Mouse (Mus musculus): ENCODE results near the gene Zfand5. TPM values are rescaled to one million over a fixed set of nuclear protein-coding genes. Genes with fewer than 3 reads are reported as not detected.
"Not testable (repeated sequence)": the region's sequence is repeated elsewhere in the genome, so short reads cannot be mapped to it uniquely, and the experiment has no call there.

Zfand5 gene
- 6.3 and 12.0 TPM in 2 replicates for polyA plus RNA-seq (2012; rRNA removed)

DNA sequence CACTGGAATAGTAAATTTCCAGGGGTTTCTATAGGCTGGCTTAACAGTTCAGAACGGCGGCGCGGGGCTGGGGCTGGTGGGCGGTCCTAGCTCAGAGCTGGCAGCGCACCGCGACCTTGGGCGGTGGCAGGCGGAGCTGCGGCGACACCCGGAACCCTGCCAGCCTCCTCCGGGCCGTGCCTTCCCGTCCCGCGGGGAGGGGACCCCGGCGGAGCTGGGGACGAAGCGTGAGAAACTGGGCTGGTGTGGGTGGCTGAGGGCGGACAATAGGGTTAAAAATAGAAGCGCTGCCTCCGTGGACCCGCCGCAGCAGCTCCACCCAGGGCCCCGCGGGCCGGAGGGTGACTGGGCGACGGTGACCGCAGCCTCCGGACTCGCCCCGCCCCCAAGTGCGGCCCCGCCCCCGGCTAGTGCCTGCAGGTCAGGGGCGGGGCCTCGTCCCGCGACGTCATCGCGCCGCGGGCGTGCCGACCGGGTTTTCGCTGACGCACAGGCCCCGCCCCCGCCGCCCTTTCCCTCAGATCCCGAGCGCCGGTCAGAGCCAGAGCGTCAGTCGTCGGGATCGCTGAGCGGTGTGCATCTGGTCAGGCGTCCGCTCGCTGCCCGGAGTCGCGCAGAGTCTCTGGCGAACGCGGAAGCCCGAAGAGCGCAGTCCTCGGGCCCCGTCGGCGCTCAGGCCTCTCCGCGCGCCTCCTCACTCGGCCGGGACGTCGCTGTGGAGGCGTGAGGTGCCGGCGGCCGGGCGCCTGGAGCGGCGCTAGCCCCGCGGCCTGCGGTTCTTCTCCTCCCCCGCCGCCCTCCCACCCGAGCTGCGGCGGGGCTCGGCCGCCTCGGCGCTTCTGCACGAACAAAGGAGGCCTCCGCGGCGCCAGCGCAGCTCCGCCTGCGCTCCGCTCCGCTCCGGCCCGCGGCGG, at the start of gene Zfand5:
Zfand5 (plus strand) TSS at position 538 of the 914 bp plus-strand sequence.
- TF ChIP-seq CTCF (IDR thresholded peaks at IDR 0.05; ENCODE audit: extremely low read depth, insufficient read depth, insufficient read length, insufficient replicate concordance) (peak; percentile 0; the same call in 1 of the 2 replicates), POLR2A (IDR thresholded peaks at IDR 0.05; ENCODE audit: low read depth, low read length) (peak; percentile 94)
- Histone ChIP-seq H3K27me3 (ENCODE audit: control insufficient read depth, insufficient read depth, low read length) (no peaks in the 10 kb centered on the region), H3K27ac (ENCODE audit: insufficient read depth, low read length) (peak within 1 kb of the TSS; percentile 98), H3K36me3 (ENCODE audit: control insufficient read depth, insufficient read depth, low read length) (peaks cover 4% of the 10 kb centered on the region), H3K4me1 (ENCODE audit: control insufficient read depth, insufficient read depth, insufficient read length) (peaks cover 9% of the 10 kb centered on the region), H3K4me3 (ENCODE audit: extremely low read depth, insufficient read depth, insufficient read length) (peak within 1 kb of the TSS; percentile 88)
- peak; percentile 87 to 98 for DNase-seq (ENCODE audit: low read depth in 1 of 2, low spot score in 2 of 2)
- WGBS, result 1% methylated on average over 92 of the region's 118 CpGs

DNA sequence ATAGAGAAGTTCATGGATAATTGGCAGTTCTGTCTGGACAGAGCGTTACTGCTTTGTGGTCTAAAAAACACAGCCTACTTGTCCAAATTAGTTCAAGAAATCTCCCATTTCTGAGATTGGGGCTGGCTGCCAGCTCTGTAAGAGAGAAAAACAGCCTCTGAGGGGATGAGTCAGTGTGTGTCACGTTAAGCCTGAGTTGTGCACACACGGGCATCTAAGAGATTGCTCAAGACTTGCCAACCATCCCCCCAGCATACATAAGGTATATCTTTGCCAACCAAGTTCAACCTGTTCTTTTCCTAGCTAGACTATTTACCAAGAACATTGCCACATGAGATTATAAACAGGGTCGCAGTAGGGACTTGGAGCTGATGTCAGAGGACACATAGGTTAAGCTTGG, 44.9 kb upstream of the Zfand5 start:
- no peaks in the 10 kb centered on the region for H3K36me3 ChIP-seq (ENCODE audit: control insufficient read depth, insufficient read depth, low read length)
- H3K4me1 ChIP-seq (ENCODE audit: control insufficient read depth, insufficient read depth, insufficient read length), result no peaks in the 10 kb centered on the region
- TF ChIP-seq CTCF (IDR thresholded peaks at IDR 0.05; ENCODE audit: extremely low read depth, insufficient read depth, insufficient read length, insufficient replicate concordance), result no peak
- no peak for TF ChIP-seq POLR2A (IDR thresholded peaks at IDR 0.05; ENCODE audit: low read depth, low read length)
- no peak overlapping the region for H3K4me3 ChIP-seq (ENCODE audit: extremely low read depth, insufficient read depth, insufficient read length)
- no peaks in the 10 kb centered on the region for H3K27me3 ChIP-seq (ENCODE audit: control insufficient read depth, insufficient read depth, low read length)
- WGBS, result 77% methylated on average over 4 of the region's 4 CpGs
- no peak overlapping the region for H3K27ac ChIP-seq (ENCODE audit: insufficient read depth, low read length)
- DNase-seq (ENCODE audit: low read depth in 1 of 2, low spot score in 2 of 2), result no peak

GRCm38 (mm10) chr19:21227754-21228153, 44.3 kb upstream of the Zfand5 start:
- no peak for TF ChIP-seq POLR2A (IDR thresholded peaks at IDR 0.05; ENCODE audit: low read depth, low read length)
- TF ChIP-seq CTCF (IDR thresholded peaks at IDR 0.05; ENCODE audit: extremely low read depth, insufficient read depth, insufficient read length, insufficient replicate concordance), result no peak
- Histone ChIP-seq H3K4me3 (ENCODE audit: extremely low read depth, insufficient read depth, insufficient read length) (no peak overlapping the region), H3K27me3 (ENCODE audit: control insufficient read depth, insufficient read depth, low read length) (no peaks in the 10 kb centered on the region), H3K4me1 (ENCODE audit: control insufficient read depth, insufficient read depth, insufficient read length) (no peaks in the 10 kb centered on the region), H3K36me3 (ENCODE audit: control insufficient read depth, insufficient read depth, low read length) (no peaks in the 10 kb centered on the region), H3K27ac (ENCODE audit: insufficient read depth, low read length) (no peak overlapping the region)
- 84% methylated on average over 2 of the region's 2 CpGs for WGBS
- DNase-seq (ENCODE audit: low read depth in 1 of 2, low spot score in 2 of 2), result no peak

DNA sequence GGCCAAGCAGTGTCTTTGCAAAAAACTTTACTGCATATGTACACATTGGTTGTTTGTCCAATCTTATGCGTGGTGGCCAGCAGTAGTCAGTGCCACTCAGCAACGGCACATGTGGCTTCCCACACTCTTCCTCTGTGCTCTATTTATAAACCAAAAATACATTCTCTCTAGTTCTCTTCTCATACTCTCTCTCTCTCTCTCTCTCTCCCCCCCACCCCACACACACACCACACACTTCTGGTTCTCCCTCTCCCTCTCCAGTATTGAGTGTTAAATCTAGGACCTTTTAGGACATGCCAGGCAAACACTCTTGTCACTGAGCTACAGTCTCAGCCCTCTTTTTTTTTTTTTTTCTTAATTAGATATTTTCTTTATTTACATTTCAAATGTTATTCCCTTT, 23.3 kb upstream of the Zfand5 start:
- H3K36me3 ChIP-seq (ENCODE audit: control insufficient read depth, insufficient read depth, low read length); H3K27me3 ChIP-seq (ENCODE audit: control insufficient read depth, insufficient read depth, low read length); H3K4me1 ChIP-seq (ENCODE audit: control insufficient read depth, insufficient read depth, insufficient read length); H3K27ac ChIP-seq (ENCODE audit: insufficient read depth, low read length); H3K4me3 ChIP-seq (ENCODE audit: extremely low read depth, insufficient read depth, insufficient read length); DNase-seq (ENCODE audit: low read depth in 1 of 2, low spot score in 2 of 2): not testable (repeated sequence)
- WGBS, result 13% methylated on average over 2 of the region's 2 CpGs

- Histone ChIP-seq H3K4me3 (ENCODE audit: extremely low read depth, insufficient read depth, insufficient read length) (no peak overlapping the region), H3K4me1 (ENCODE audit: control insufficient read depth, insufficient read depth, insufficient read length) (no peaks in the 10 kb centered on the region), H3K27me3 (ENCODE audit: control insufficient read depth, insufficient read depth, low read length) (no peaks in the 10 kb centered on the region), H3K27ac (ENCODE audit: insufficient read depth, low read length) (no peak overlapping the region), H3K36me3 (ENCODE audit: control insufficient read depth, insufficient read depth, low read length) (no peaks in the 10 kb centered on the region)
- WGBS, result 88% methylated on average over 2 of the region's 2 CpGs
- DNase-seq (ENCODE audit: low read depth in 1 of 2, low spot score in 2 of 2), result no peak
- TF ChIP-seq CTCF (IDR thresholded peaks at IDR 0.05; ENCODE audit: extremely low read depth, insufficient read depth, insufficient read length, insufficient replicate concordance) (no peak), POLR2A (IDR thresholded peaks at IDR 0.05; ENCODE audit: low read depth, low read length) (no peak)
Measured at GRCm38 (mm10) chr19:21253846-21254245, 18.2 kb upstream of the Zfand5 start.

- TF ChIP-seq POLR2A (IDR thresholded peaks at IDR 0.05; ENCODE audit: low read depth, low read length) (no peak), CTCF (IDR thresholded peaks at IDR 0.05; ENCODE audit: extremely low read depth, insufficient read depth, insufficient read length, insufficient replicate concordance) (no peak)
- H3K4me3 ChIP-seq (ENCODE audit: extremely low read depth, insufficient read depth, insufficient read length), result no peak overlapping the region
Measured at GRCm38 (mm10) chr19:21255920-21256319, 16.2 kb upstream of the Zfand5 start.

GRCm38 (mm10) chr19:21259453-21259852, 12.6 kb upstream of the Zfand5 start:
- no peaks in the 10 kb centered on the region for H3K27me3 ChIP-seq (ENCODE audit: control insufficient read depth, insufficient read depth, low read length)
- no peak overlapping the region for H3K27ac ChIP-seq (ENCODE audit: insufficient read depth, low read length)
- 48% methylated on average over 2 of the region's 2 CpGs for WGBS
- TF ChIP-seq POLR2A (IDR thresholded peaks at IDR 0.05; ENCODE audit: low read depth, low read length) (no peak), CTCF (IDR thresholded peaks at IDR 0.05; ENCODE audit: extremely low read depth, insufficient read depth, insufficient read length, insufficient replicate concordance) (no peak)
- H3K4me3 ChIP-seq (ENCODE audit: extremely low read depth, insufficient read depth, insufficient read length), result no peak overlapping the region
- no peaks in the 10 kb centered on the region for H3K36me3 ChIP-seq (ENCODE audit: control insufficient read depth, insufficient read depth, low read length)
- H3K4me1 ChIP-seq (ENCODE audit: control insufficient read depth, insufficient read depth, insufficient read length), result peaks cover 2% of the 10 kb centered on the region; the same call in 1 of the 2 replicates
- DNase-seq (ENCODE audit: low read depth in 1 of 2, low spot score in 2 of 2), result no peak

More at GRCm38 (mm10) chr19:21255920-21256319, 16.2 kb upstream of the Zfand5 start:
- WGBS, result 83% methylated on average over 3 of the region's 3 CpGs
- no peak for DNase-seq (ENCODE audit: low read depth in 1 of 2, low spot score in 2 of 2)
- Histone ChIP-seq H3K27ac (ENCODE audit: insufficient read depth, low read length) (no peak overlapping the region), H3K27me3 (ENCODE audit: control insufficient read depth, insufficient read depth, low read length) (no peaks in the 10 kb centered on the region), H3K36me3 (ENCODE audit: control insufficient read depth, insufficient read depth, low read length) (no peaks in the 10 kb centered on the region), H3K4me1 (ENCODE audit: control insufficient read depth, insufficient read depth, insufficient read length) (peaks cover 2% of the 10 kb centered on the region; the same call in 1 of the 2 replicates)
